Mouse (Mus musculus): Measurements from ENCODE around the gene Ifitm6. TPM values are rescaled to one million over a fixed set of nuclear protein-coding genes. Genes with fewer than 3 reads are reported as not detected.
"Not testable (repeated sequence)": the region's sequence is repeated elsewhere in the genome, so short reads cannot be mapped to it uniquely, and the experiment has no call there.

The Ifitm6 gene
- total RNA-seq (2021) (1 to 10 TPM in 1 of 2 experiments, under 1 TPM in 1; 0.36 to 1.0 TPM), polyA plus RNA-seq (2012; rRNA removed) (4.6 and 5.1 TPM in 2 replicates)
- long read RNA-seq: 0 reads

DNA sequence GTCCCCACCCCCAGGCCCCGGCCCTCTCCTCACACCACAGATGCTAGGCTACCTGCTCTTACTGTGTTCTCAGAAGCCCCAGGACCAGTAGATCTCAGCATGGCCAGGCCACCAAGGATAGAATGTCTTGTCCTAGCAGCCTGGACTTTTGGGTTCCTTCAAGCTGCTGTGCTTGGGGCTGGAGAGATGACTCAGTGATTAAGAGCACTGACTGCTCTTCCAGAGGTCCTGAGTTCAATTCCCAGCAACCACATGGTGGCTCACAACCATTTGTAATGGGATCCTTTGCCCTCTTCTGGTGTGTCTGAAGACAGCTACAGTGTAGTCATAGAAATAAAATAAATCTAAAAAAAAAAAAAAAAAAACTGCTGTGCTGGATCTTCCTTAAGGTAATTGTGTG is at the start of gene Ifitm6:
Gene Ifitm6, minus strand, starts transcription at position 101 of the 400 bp plus-strand sequence.
- intact Hi-C loops (cut with DNase I); H3K27me3 ChIP-seq (ENCODE audit: control insufficient read depth, insufficient read depth, low read length); H3K4me3 ChIP-seq; DNase-seq; H3K79me2 ChIP-seq (replicated peaks; ENCODE audit: control insufficient read depth, insufficient read depth, low read length); H3K9ac ChIP-seq (ENCODE audit: low read depth, low read length); H3K27ac ChIP-seq; H3K4me1 ChIP-seq (ENCODE audit: control insufficient read depth, insufficient read depth, low read length); H3K36me3 ChIP-seq (ENCODE audit: control insufficient read depth, insufficient read depth, low read length): not testable (repeated sequence)
- WGBS: 85% methylated on average over 1 of the region's 1 CpGs

DNA sequence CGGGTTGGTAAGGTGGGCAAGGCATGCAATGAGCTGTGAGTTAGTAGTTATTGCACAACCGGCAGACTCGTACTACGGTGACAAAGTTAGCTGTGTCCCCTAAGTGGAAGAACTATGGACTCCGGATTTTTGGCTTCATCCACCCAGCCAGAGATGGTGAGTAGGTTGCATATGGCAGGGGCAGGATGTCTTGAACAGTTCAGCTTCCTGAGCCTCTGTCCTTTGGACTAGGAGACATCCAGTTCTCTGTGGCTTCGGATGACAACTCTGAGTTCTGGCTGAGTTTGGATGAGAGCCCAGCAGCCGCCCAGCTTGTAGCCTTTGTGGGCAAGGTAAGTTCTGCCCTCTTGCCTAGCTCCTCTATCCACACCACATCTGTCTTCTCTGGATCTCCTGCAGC is 46.9 kb upstream of the Ifitm6 start:
- Histone ChIP-seq H3K27ac (no peak overlapping the region), H3K27me3 (ENCODE audit: control insufficient read depth, insufficient read depth, low read length) (peaks cover 5% of the 10 kb centered on the region; the same call in 1 of the 2 replicates), H3K9ac (ENCODE audit: low read depth, low read length) (no peak overlapping the region), H3K79me2 (replicated peaks; ENCODE audit: control insufficient read depth, insufficient read depth, low read length) (no peaks in the 10 kb centered on the region), H3K36me3 (ENCODE audit: control insufficient read depth, insufficient read depth, low read length) (no peaks in the 10 kb centered on the region), H3K4me3 (no peak overlapping the region), H3K4me1 (ENCODE audit: control insufficient read depth, insufficient read depth, low read length) (no peaks in the 10 kb centered on the region; the same call in 1 of the 2 replicates)
- intact Hi-C loops (cut with DNase I): no loop called here
- WGBS: 80% methylated on average over 7 of the region's 7 CpGs
- no peak for TF ChIP-seq EP300 (IDR thresholded peaks at IDR 0.05; ENCODE audit: insufficient read depth, low read depth, low read length)
- TF ChIP-seq POLR2A (IDR thresholded peaks at IDR 0.05; ENCODE audit: insufficient read depth, low read depth, low read length): no peak
- TF ChIP-seq CTCF (IDR thresholded peaks at IDR 0.05): no peak
- no peak for DNase-seq

DNA sequence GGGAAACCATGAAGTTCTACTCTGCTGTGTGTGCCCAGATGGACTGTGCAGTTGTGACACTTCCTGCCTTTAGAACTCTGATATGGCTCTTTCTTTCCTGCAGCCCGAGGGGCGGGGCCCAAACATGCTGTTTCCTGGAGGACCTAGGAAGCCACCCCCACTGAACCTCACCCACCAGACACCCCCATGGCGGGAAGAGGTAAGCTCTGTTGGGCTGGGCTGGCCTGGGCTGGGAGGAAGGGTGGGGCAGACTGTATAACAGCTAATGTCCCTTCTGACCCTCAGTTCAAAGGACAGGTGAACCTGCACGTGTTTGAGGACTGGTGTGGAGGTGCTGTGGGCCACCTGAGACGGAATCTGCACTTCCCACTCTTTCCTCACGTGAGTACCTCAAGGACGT is 46.5 kb upstream of the Ifitm6 start:
- Histone ChIP-seq H3K4me3 (no peak overlapping the region), H3K9ac (ENCODE audit: low read depth, low read length) (no peak overlapping the region), H3K36me3 (ENCODE audit: control insufficient read depth, insufficient read depth, low read length) (no peaks in the 10 kb centered on the region), H3K27ac (no peak overlapping the region), H3K79me2 (replicated peaks; ENCODE audit: control insufficient read depth, insufficient read depth, low read length) (no peaks in the 10 kb centered on the region), H3K27me3 (ENCODE audit: control insufficient read depth, insufficient read depth, low read length) (peaks cover 5% of the 10 kb centered on the region; the same call in 1 of the 2 replicates), H3K4me1 (ENCODE audit: control insufficient read depth, insufficient read depth, low read length) (no peaks in the 10 kb centered on the region; the same call in 1 of the 2 replicates)
- WGBS: 54% methylated on average over 7 of the region's 7 CpGs
- TF ChIP-seq CTCF (IDR thresholded peaks at IDR 0.05) (no peak), EP300 (IDR thresholded peaks at IDR 0.05; ENCODE audit: insufficient read depth, low read depth, low read length) (no peak), POLR2A (IDR thresholded peaks at IDR 0.05; ENCODE audit: insufficient read depth, low read depth, low read length) (no peak)
- intact Hi-C loops (cut with DNase I): no loop called here
- DNase-seq: no peak

DNA sequence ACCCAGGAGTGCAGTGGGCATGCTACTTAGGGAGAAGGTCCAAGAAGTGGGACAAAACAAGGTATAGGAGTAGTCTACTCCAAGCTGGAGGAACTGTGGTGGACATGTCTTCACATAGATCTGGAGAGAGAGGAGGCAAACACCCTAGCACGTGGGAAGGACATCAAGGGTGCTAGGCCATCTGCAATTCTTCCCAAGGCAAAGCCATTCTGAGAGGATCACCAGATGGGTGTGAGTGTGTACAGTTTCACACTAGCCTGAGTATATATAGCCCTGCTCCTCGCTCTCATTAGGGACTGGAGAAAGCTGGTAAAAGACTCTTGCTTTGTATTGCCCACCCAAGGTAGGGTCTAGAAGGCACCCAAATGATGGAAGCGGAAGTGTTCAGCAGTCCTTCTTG is 45.6 kb upstream of the Ifitm6 start:
- Histone ChIP-seq H3K9ac (ENCODE audit: low read depth, low read length) (no peak overlapping the region), H3K27me3 (ENCODE audit: control insufficient read depth, insufficient read depth, low read length) (peaks cover 5% of the 10 kb centered on the region; the same call in 1 of the 2 replicates), H3K27ac (no peak overlapping the region), H3K4me1 (ENCODE audit: control insufficient read depth, insufficient read depth, low read length) (no peaks in the 10 kb centered on the region; the same call in 1 of the 2 replicates), H3K79me2 (replicated peaks; ENCODE audit: control insufficient read depth, insufficient read depth, low read length) (no peaks in the 10 kb centered on the region), H3K4me3 (no peak overlapping the region), H3K36me3 (ENCODE audit: control insufficient read depth, insufficient read depth, low read length) (no peaks in the 10 kb centered on the region)
- TF ChIP-seq CTCF (IDR thresholded peaks at IDR 0.05) (no peak), EP300 (IDR thresholded peaks at IDR 0.05; ENCODE audit: insufficient read depth, low read depth, low read length) (no peak), POLR2A (IDR thresholded peaks at IDR 0.05; ENCODE audit: insufficient read depth, low read depth, low read length) (no peak)
- DNase-seq: no peak
- intact Hi-C loops (cut with DNase I): no loop called here
- WGBS: 85% methylated on average over 3 of the region's 3 CpGs

DNA sequence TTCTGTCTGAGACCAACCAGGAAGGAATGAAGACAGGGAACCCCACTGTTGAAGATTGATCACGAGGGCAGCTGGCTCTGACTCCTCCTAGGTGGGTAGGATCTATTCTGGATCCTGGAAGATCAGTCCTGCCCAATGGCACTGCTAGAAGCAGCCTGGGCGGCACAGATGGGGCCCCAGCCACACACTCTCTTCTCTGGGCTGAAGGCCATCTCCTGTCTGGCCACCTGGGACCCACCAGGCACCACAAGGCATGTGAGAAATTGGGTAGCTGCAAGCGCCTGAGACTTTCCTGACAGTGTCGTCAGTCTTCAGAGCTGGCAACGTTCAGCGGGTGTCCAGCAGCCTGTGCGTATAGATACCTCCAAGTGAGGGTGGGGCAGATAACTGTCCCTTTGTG is 44.8 kb upstream of the Ifitm6 start:
- no peaks in the 10 kb centered on the region; the same call in 1 of the 2 replicates for H3K4me1 ChIP-seq (ENCODE audit: control insufficient read depth, insufficient read depth, low read length)
- WGBS: 73% methylated on average over 7 of the region's 7 CpGs
- no peak for DNase-seq
- TF ChIP-seq POLR2A (IDR thresholded peaks at IDR 0.05; ENCODE audit: insufficient read depth, low read depth, low read length): no peak
- no peak for TF ChIP-seq EP300 (IDR thresholded peaks at IDR 0.05; ENCODE audit: insufficient read depth, low read depth, low read length)
- no peak for TF ChIP-seq CTCF (IDR thresholded peaks at IDR 0.05)
- intact Hi-C loops (cut with DNase I): no loop called here
- no peaks in the 10 kb centered on the region for H3K79me2 ChIP-seq (replicated peaks; ENCODE audit: control insufficient read depth, insufficient read depth, low read length)
- H3K9ac ChIP-seq (ENCODE audit: low read depth, low read length): no peak overlapping the region
- no peak overlapping the region for H3K27ac ChIP-seq
- peaks cover 5% of the 10 kb centered on the region; the same call in 1 of the 2 replicates for H3K27me3 ChIP-seq (ENCODE audit: control insufficient read depth, insufficient read depth, low read length)
- H3K36me3 ChIP-seq (ENCODE audit: control insufficient read depth, insufficient read depth, low read length): no peaks in the 10 kb centered on the region
- H3K4me3 ChIP-seq: no peak overlapping the region

DNA sequence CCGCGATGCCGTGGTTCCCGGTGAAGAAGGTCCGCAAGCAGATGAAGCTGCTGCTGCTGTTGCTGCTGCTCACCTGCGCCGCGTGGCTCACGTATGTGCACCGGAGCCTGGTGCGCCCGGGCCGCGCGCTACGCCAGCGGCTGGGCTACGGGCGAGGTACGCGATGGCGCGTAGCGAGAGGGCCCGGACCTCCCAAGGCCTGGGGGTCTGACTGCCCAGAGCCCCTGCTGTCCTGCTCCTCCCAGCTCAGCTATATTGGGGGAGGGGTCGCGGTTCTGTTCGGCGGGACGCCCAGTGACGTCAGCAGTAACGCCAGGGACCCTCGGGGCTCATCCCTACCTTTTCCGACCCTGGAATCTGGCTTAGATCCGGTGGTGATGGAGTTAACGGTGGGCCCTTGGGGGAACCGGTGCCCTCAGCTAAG is 43.6 kb upstream of the Ifitm6 start:
- TF ChIP-seq EP300 (IDR thresholded peaks at IDR 0.05; ENCODE audit: insufficient read depth, low read depth, low read length): no peak
- no peak for TF ChIP-seq CTCF (IDR thresholded peaks at IDR 0.05)
- TF ChIP-seq POLR2A (IDR thresholded peaks at IDR 0.05; ENCODE audit: insufficient read depth, low read depth, low read length): no peak
- no peaks in the 10 kb centered on the region; the same call in 1 of the 2 replicates for H3K4me1 ChIP-seq (ENCODE audit: control insufficient read depth, insufficient read depth, low read length)
- no peak overlapping the region for H3K9ac ChIP-seq (ENCODE audit: low read depth, low read length)
- H3K4me3 ChIP-seq: peak overlapping the region; percentile 42
- peaks cover 5% of the 10 kb centered on the region; the same call in 1 of the 2 replicates for H3K27me3 ChIP-seq (ENCODE audit: control insufficient read depth, insufficient read depth, low read length)
- H3K27ac ChIP-seq: no peak overlapping the region
- intact Hi-C loops (cut with DNase I): no loop called here
- no peaks in the 10 kb centered on the region for H3K79me2 ChIP-seq (replicated peaks; ENCODE audit: control insufficient read depth, insufficient read depth, low read length)
- no peak for DNase-seq
- WGBS: 3% methylated on average over 37 of the region's 37 CpGs
- H3K36me3 ChIP-seq (ENCODE audit: control insufficient read depth, insufficient read depth, low read length): no peaks in the 10 kb centered on the region

Data from heart, adult 2 months (tissue).